Comparison of ENCODE assay signal across 15 mouse cellular contexts in genomic region chr2:109902869-109903268, GRCm38 (mm10).
"Had no signal": no experiment of that assay in that cellular context is flagged by ENCODE, and none has a peak within 500 bp of the region (broad histone marks: within the 10 kb centered on the region; RNA-seq: fewer than 3 reads in every experiment).

No protein-coding gene starts in this region.

- H3K4me3 ChIP-seq: limb, embryonic 15.5 days; liver, embryonic 12.5 days; lung, embryonic 15.5 days; myocyte; neural tube, embryonic 12.5 days had no signal

- H3K9ac ChIP-seq: limb, embryonic 15.5 days; liver, embryonic 12.5 days; lung, embryonic 15.5 days; neural tube, embryonic 12.5 days had no signal

- H3K9me3 ChIP-seq: limb, embryonic 15.5 days; liver, embryonic 12.5 days; lung, embryonic 15.5 days; neural tube, embryonic 12.5 days had no signal

- H3K27ac ChIP-seq: limb, embryonic 15.5 days; liver, embryonic 12.5 days; lung, embryonic 15.5 days; neural tube, embryonic 12.5 days had no signal

- H3K4me2 ChIP-seq: limb, embryonic 15.5 days; liver, embryonic 12.5 days; lung, embryonic 15.5 days; neural tube, embryonic 12.5 days had no signal

- DNase-seq: kidney, adult 2 months; kidney, postnatal 36 days; layer of hippocampus, adult 9-11 months; layer of hippocampus, postnatal 36 days; lung, postnatal 14 days; retina, postnatal 1 day; right cerebral cortex, postnatal 4 days; spleen, adult 18-20 months; thymus, adult 18-20 months; thymus, postnatal 25 days had no signal

- ATAC-seq: liver, embryonic 12.5 days had no signal

- H3K27me3 ChIP-seq: limb, embryonic 15.5 days; liver, embryonic 12.5 days; neural tube, embryonic 12.5 days had no signal

- H3K4me1 ChIP-seq: limb, embryonic 15.5 days; liver, embryonic 12.5 days; lung, embryonic 15.5 days; neural tube, embryonic 12.5 days had no signal
